10 mouse cellular contexts compared by ENCODE assay signal in genomic region chr9:55946819-55947218, GRCm38 (mm10). TPM values are rescaled to one million over a fixed set of nuclear protein-coding genes. Genes with fewer than 3 reads are reported as not detected.
A peak's percentile ranks its signal among the peaks of the same experiment; 100 is the strongest.
DNase-seq lines count a peak whose midpoint lies in the region; ATAC-seq and TF ChIP-seq lines count a peak whose summit lies in the region.
"Had no signal": no experiment of that assay in that cellular context is flagged by ENCODE, and none has a peak within 500 bp of the region (broad histone marks: within the 10 kb centered on the region; RNA-seq: fewer than 3 reads in every experiment).

No protein-coding gene starts in this region.

- 0 out of 2 replicates have a peak, but pooled peaks cover 3% of the 10 kb centered on the region for H3K36me3 ChIP-seq in kidney, embryonic 16.5 days (ENCODE audit: insufficient read depth, low read length)
- H3K36me3 ChIP-seq: heart, embryonic 15.5 days; midbrain, embryonic 12.5 days had no signal

- H3K4me3 ChIP-seq in kidney, embryonic 16.5 days (ENCODE audit: low read length) = no peak overlapping the region
- H3K4me3 ChIP-seq: heart, embryonic 15.5 days; midbrain, embryonic 12.5 days had no signal

- WGBS in kidney, embryonic 16.5 days = 24% methylated on average over 1 of the region's 1 CpGs

- ATAC-seq in kidney, embryonic 16.5 days (ENCODE audit: low FRiP score, low TSS enrichment) = no peak
- peak; percentile 26 for ATAC-seq in Patski

- H3K9me3 ChIP-seq in kidney, embryonic 16.5 days (ENCODE audit: low read length) = peaks cover 3% of the 10 kb centered on the region
- H3K9me3 ChIP-seq: heart, embryonic 15.5 days; midbrain, embryonic 12.5 days had no signal

- DNase-seq in cerebellum, adult 18-20 months = peak; percentile 27 to 37
- no peak for DNase-seq in cerebellum, adult 9-10 months
- peak; percentile 35 for DNase-seq in kidney, adult 9 months
- no peak for DNase-seq in Patski (ENCODE audit: low read depth, low spot score)
- peak; percentile 47 for DNase-seq in heart, postnatal 4 days
- peak; percentile 47 for DNase-seq in lung, postnatal 14 days
- DNase-seq in ovary, postnatal 10 days (ENCODE audit: low spot score) = no peak

- H3K27ac ChIP-seq in kidney, embryonic 16.5 days (ENCODE audit: low read length) = no peak overlapping the region
- H3K27ac ChIP-seq: heart, embryonic 15.5 days; midbrain, embryonic 12.5 days had no signal

- CTCF ChIA-PET in Patski (lab: Charles Lee) = interaction anchor here (0.7 to 1.8 kb wide), 5 partner anchors 9 to 175 kb away, joined by 3 to 13 read pairs (median 3); partner anchors contain the start of gene Scaper

- POLR2A ChIA-PET in Patski (lab: Charles Lee) = no interaction called here

- no peaks in the 10 kb centered on the region for H3K4me1 ChIP-seq in kidney, embryonic 16.5 days (ENCODE audit: insufficient read depth, low read length)
- H3K4me1 ChIP-seq: heart, embryonic 15.5 days; midbrain, embryonic 12.5 days had no signal

- no peak overlapping the region for H3K4me2 ChIP-seq in kidney, embryonic 16.5 days (replicated peaks; ENCODE audit: low read depth, low read length)
- H3K4me2 ChIP-seq: heart, embryonic 15.5 days; midbrain, embryonic 12.5 days had no signal

- in situ Hi-C loops in Patski (cut with MboI; ENCODE audit: low pct_unique_long_range_greater_than_20kb) = loop anchor here (5.0 kb wide), 1 partner anchor 75 kb away; no protein-coding TSS in a partner anchor

- H3K9ac ChIP-seq in kidney, embryonic 16.5 days (replicated peaks; ENCODE audit: low read length) = no peak overlapping the region
- H3K9ac ChIP-seq: heart, embryonic 15.5 days; midbrain, embryonic 12.5 days had no signal

- TF ChIP-seq CTCF in Patski (IDR thresholded peaks at IDR 0.05) = peak; percentile 71

- H3K27me3 ChIP-seq in kidney, embryonic 16.5 days (ENCODE audit: insufficient read depth, low read length) = no peaks in the 10 kb centered on the region
- no peaks in the 10 kb centered on the region for H3K27me3 ChIP-seq in Patski
- H3K27me3 ChIP-seq: heart, embryonic 15.5 days; midbrain, embryonic 12.5 days had no signal

RNA-seq across cellular contexts. Expression of gene Scaper, which starts 8.9 kb away (rescaled TPM):
- polyA plus RNA-seq in kidney, embryonic 16.5 days (2015; fragmentation: Nextera tagmentation; extraction: Ambion mirVana) = 8.8 and 10.0 TPM in 2 replicates
- polyA plus RNA-seq in Patski (2021) = 12.0 TPM
- 10 to 100 TPM; 18.2 to 18.3 TPM for total RNA-seq in heart, postnatal 4 days (2021)

Comparison
In these comparisons a context has a peak if more than half of its experiments do, and no peak if none do; other contexts are left out.
1. DNase-seq: peak in cerebellum, adult 18-20 months (2 of 2), kidney, adult 9 months (single experiment), heart, postnatal 4 days (single experiment) and lung, postnatal 14 days (single experiment); none in cerebellum, adult 9-10 months (single experiment), Patski (single experiment) and ovary, postnatal 10 days (single experiment).